Mouse (Mus musculus): Measurements from ENCODE around the gene Myl6b. TPM values are rescaled to one million over a fixed set of nuclear protein-coding genes. Genes with fewer than 3 reads are reported as not detected.
A peak's percentile ranks its signal among the peaks of the same experiment; 100 is the strongest.
"Not testable (repeated sequence)": the region's sequence is repeated elsewhere in the genome, so short reads cannot be mapped to it uniquely, and the experiment has no call there.

Myl6b gene
- polyA plus RNA-seq, 1 experiment from 2014 or later: 3.9 TPM

DNA sequence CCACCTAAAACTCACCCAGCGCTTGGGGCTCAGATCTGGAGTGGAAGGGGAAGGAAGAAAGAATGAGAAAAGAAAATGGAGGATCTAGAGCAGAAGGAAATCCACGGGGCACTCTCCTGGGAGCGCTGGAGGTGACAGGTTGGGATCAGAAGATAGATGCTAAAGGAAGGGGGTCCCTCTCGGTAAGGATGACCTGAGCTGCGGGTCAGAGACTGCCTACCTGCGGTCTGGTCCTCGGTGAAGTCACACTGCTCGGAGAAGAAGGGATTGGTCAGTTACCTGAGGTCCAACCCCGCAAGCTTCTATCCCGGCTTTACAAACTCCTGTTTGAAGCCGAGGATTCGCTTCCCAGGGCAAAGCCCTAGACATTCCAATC lies 5.2 kb downstream of the Myl6b start:
- peak overlapping the region; percentile 89 for H3K27ac ChIP-seq (ENCODE audit: low read depth, low read length)
- no peak for DNase-seq (ENCODE audit: low spot score)
- H3K9ac ChIP-seq (ENCODE audit: low read depth, low read length): peak overlapping the region; percentile 82
- peak overlapping the region; percentile 78 for H3K4me2 ChIP-seq
- peak overlapping the region; percentile 81 for H3K4me3 ChIP-seq (ENCODE audit: low read depth, low read length)
- no peaks in the 10 kb centered on the region for H3K9me3 ChIP-seq (ENCODE audit: control insufficient read depth, low read length)
- ATAC-seq (replicated peaks; ENCODE audit: low FRiP score): peak; percentile 22
- H3K27me3 ChIP-seq (replicated peaks; ENCODE audit: control insufficient read depth, insufficient read depth, low read length): no peaks in the 10 kb centered on the region
- peaks cover 42% of the 10 kb centered on the region for H3K4me1 ChIP-seq (replicated peaks; ENCODE audit: control insufficient read depth, insufficient read depth, low read length)
- peaks cover 22% of the 10 kb centered on the region for H3K36me3 ChIP-seq (ENCODE audit: control insufficient read depth, insufficient read depth, low read length)
- 0% methylated on average over 12 of the region's 12 CpGs for WGBS

GRCm38 (mm10) chr10:128492633-128493311 lies 5.7 kb downstream of the Myl6b start:
- Histone ChIP-seq H3K36me3 (ENCODE audit: control insufficient read depth, insufficient read depth, low read length) (peaks cover 27% of the 10 kb centered on the region), H3K4me1 (replicated peaks; ENCODE audit: control insufficient read depth, insufficient read depth, low read length) (peaks cover 38% of the 10 kb centered on the region)
- 28% methylated on average over 12 of the region's 12 CpGs for WGBS

DNA sequence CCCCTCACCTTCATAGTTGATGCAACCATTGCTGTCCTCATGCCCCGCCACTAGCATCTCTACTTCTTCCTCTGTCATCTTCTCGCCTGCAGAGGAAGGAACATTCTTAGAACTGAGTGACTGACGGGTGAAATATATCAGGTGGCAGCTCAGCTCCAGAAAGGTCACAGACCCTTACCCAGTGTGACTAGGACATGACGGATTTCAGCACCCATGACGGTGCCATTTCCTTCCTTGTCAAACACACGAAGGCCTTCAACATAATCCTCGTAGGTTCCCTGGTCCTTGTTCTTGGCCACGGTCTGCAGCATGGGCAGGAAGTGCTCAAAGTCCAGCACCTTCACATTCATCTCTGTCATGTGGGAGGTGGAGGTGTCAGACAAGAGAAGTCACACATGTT lies 6.4 kb downstream of the Myl6b start:
- 63% methylated on average over 8 of the region's 8 CpGs for WGBS
- Histone ChIP-seq H3K4me1 (replicated peaks; ENCODE audit: control insufficient read depth, insufficient read depth, low read length) (peaks cover 36% of the 10 kb centered on the region), H3K4me3 (ENCODE audit: low read depth, low read length) (peak overlapping the region; percentile 81), H3K9ac (ENCODE audit: low read depth, low read length) (peak overlapping the region; percentile 82), H3K4me2 (peak overlapping the region; percentile 78), H3K36me3 (ENCODE audit: control insufficient read depth, insufficient read depth, low read length) (peaks cover 34% of the 10 kb centered on the region), H3K27ac (ENCODE audit: low read depth, low read length) (peak overlapping the region; percentile 89)
- ATAC-seq (replicated peaks; ENCODE audit: low FRiP score); DNase-seq (ENCODE audit: low spot score); H3K27me3 ChIP-seq (replicated peaks; ENCODE audit: control insufficient read depth, insufficient read depth, low read length); H3K9me3 ChIP-seq (ENCODE audit: control insufficient read depth, low read length): not testable (repeated sequence)

More at GRCm38 (mm10) chr10:128492633-128493311, 5.7 kb downstream of the Myl6b start:
- Histone ChIP-seq H3K27ac (ENCODE audit: low read depth, low read length) (peak overlapping the region; percentile 89), H3K9ac (ENCODE audit: low read depth, low read length) (peak overlapping the region; percentile 82), H3K9me3 (ENCODE audit: control insufficient read depth, low read length) (no peaks in the 10 kb centered on the region), H3K4me2 (peak overlapping the region; percentile 78), H3K27me3 (replicated peaks; ENCODE audit: control insufficient read depth, insufficient read depth, low read length) (no peaks in the 10 kb centered on the region), H3K4me3 (ENCODE audit: low read depth, low read length) (peak overlapping the region; percentile 81)
- DNase-seq (ENCODE audit: low spot score) (peak; percentile 63), ATAC-seq (replicated peaks; ENCODE audit: low FRiP score) (peak; percentile 62)

DNA sequence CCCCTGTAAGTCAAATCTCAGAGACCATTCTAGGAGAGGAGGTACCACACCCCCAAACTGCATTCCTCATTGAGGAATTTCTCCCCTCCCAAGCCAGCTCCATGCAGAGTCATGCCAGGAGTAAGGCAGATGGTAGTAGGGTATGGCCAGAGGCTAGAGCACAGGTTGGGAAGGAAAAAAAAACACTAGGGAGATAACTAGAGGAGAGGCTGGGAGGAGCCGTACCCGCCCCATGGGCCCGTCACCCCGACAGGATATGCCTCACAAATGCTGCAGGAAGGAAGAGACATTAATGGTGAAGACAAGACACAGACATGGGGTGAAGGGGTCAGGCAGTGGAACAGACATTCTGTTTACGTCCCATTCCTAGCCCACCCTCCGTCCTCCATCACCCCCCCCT lies 7.0 kb downstream of the Myl6b start:
- 52% methylated on average over 6 of the region's 6 CpGs for WGBS
- ATAC-seq (replicated peaks; ENCODE audit: low FRiP score): no peak
- Histone ChIP-seq H3K4me2 (peak overlapping the region; percentile 78), H3K9ac (ENCODE audit: low read depth, low read length) (no peak overlapping the region; the same call in 1 of the 2 replicates), H3K36me3 (ENCODE audit: control insufficient read depth, insufficient read depth, low read length) (peaks cover 36% of the 10 kb centered on the region), H3K4me3 (ENCODE audit: low read depth, low read length) (peak overlapping the region; percentile 81), H3K27ac (ENCODE audit: low read depth, low read length) (no peak overlapping the region), H3K4me1 (replicated peaks; ENCODE audit: control insufficient read depth, insufficient read depth, low read length) (peaks cover 36% of the 10 kb centered on the region), H3K9me3 (ENCODE audit: control insufficient read depth, low read length) (no peaks in the 10 kb centered on the region), H3K27me3 (replicated peaks; ENCODE audit: control insufficient read depth, insufficient read depth, low read length) (no peaks in the 10 kb centered on the region)
- no peak for DNase-seq (ENCODE audit: low spot score)

GRCm38 (mm10) chr10:128490912-128491311 lies 7.6 kb downstream of the Myl6b start:
- DNase-seq (ENCODE audit: low spot score): no peak
- Histone ChIP-seq H3K4me2 (no peak overlapping the region), H3K27me3 (replicated peaks; ENCODE audit: control insufficient read depth, insufficient read depth, low read length) (no peaks in the 10 kb centered on the region), H3K9ac (ENCODE audit: low read depth, low read length) (no peak overlapping the region; the same call in 1 of the 2 replicates), H3K4me3 (ENCODE audit: low read depth, low read length) (no peak overlapping the region), H3K27ac (ENCODE audit: low read depth, low read length) (no peak overlapping the region), H3K4me1 (replicated peaks; ENCODE audit: control insufficient read depth, insufficient read depth, low read length) (peaks cover 36% of the 10 kb centered on the region), H3K9me3 (ENCODE audit: control insufficient read depth, low read length) (no peaks in the 10 kb centered on the region), H3K36me3 (ENCODE audit: control insufficient read depth, insufficient read depth, low read length) (peaks cover 38% of the 10 kb centered on the region)
- ATAC-seq (replicated peaks; ENCODE audit: low FRiP score): no peak
- 65% methylated on average over 5 of the region's 5 CpGs for WGBS

DNA sequence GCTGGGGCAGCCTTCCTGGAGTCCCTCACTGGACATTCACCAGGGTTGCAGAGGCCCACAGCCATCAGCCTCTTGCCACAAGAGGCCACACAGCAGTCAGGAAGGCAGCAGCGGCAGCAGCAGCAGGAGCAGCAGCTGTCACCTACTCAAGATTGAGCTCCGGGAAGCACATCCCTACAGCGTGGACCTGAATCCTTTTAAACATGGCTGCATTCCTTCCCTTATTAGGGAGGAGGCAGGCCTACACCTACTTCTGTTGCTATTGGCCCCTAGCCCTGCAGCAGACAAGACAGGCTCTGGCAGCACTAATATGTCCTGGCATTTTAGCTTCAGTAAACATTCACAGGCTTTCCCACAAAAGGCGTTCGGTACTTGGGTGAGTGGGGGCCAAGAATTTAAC lies 8.3 kb downstream of the Myl6b start:
- Histone ChIP-seq H3K9me3 (ENCODE audit: control insufficient read depth, low read length) (no peaks in the 10 kb centered on the region), H3K4me3 (ENCODE audit: low read depth, low read length) (no peak overlapping the region), H3K36me3 (ENCODE audit: control insufficient read depth, insufficient read depth, low read length) (peaks cover 45% of the 10 kb centered on the region), H3K9ac (ENCODE audit: low read depth, low read length) (peak overlapping the region; percentile 5; the same call in 1 of the 2 replicates), H3K27ac (ENCODE audit: low read depth, low read length) (no peak overlapping the region; the same call in 1 of the 2 replicates), H3K4me1 (replicated peaks; ENCODE audit: control insufficient read depth, insufficient read depth, low read length) (peaks cover 36% of the 10 kb centered on the region), H3K27me3 (replicated peaks; ENCODE audit: control insufficient read depth, insufficient read depth, low read length) (no peaks in the 10 kb centered on the region), H3K4me2 (no peak overlapping the region)
- WGBS: 56% methylated on average over 5 of the region's 5 CpGs
- no peak for DNase-seq (ENCODE audit: low spot score)
- ATAC-seq (replicated peaks; ENCODE audit: low FRiP score): no peak

GRCm38 (mm10) chr10:128489785-128490184 lies 8.7 kb downstream of the Myl6b start:
- Histone ChIP-seq H3K4me1 (replicated peaks; ENCODE audit: control insufficient read depth, insufficient read depth, low read length) (peaks cover 31% of the 10 kb centered on the region), H3K4me3 (ENCODE audit: low read depth, low read length) (0 out of 2 replicates have a peak overlapping the region, but pooled peaks have one; percentile 3), H3K4me2 (no peak overlapping the region), H3K36me3 (ENCODE audit: control insufficient read depth, insufficient read depth, low read length) (peaks cover 45% of the 10 kb centered on the region), H3K9me3 (ENCODE audit: control insufficient read depth, low read length) (no peaks in the 10 kb centered on the region), H3K27ac (ENCODE audit: low read depth, low read length) (no peak overlapping the region; the same call in 1 of the 2 replicates), H3K27me3 (replicated peaks; ENCODE audit: control insufficient read depth, insufficient read depth, low read length) (no peaks in the 10 kb centered on the region), H3K9ac (ENCODE audit: low read depth, low read length) (no peak overlapping the region)
- WGBS: 66% methylated on average over 4 of the region's 4 CpGs
- ATAC-seq (replicated peaks; ENCODE audit: low FRiP score): no peak
- DNase-seq (ENCODE audit: low spot score): no peak

- H3K4me2 ChIP-seq: no peak overlapping the region
- H3K9ac ChIP-seq (ENCODE audit: low read depth, low read length): no peak overlapping the region
Observed at GRCm38 (mm10) chr10:128489380-128489779, 9.1 kb downstream of the Myl6b start.

GRCm38 (mm10) chr10:128488776-128489175 lies 9.7 kb downstream of the Myl6b start:
- Histone ChIP-seq H3K36me3 (ENCODE audit: control insufficient read depth, insufficient read depth, low read length) (peaks cover 50% of the 10 kb centered on the region), H3K4me3 (ENCODE audit: low read depth, low read length) (no peak overlapping the region), H3K27ac (ENCODE audit: low read depth, low read length) (no peak overlapping the region), H3K27me3 (replicated peaks; ENCODE audit: control insufficient read depth, insufficient read depth, low read length) (no peaks in the 10 kb centered on the region), H3K9me3 (ENCODE audit: control insufficient read depth, low read length) (no peaks in the 10 kb centered on the region), H3K9ac (ENCODE audit: low read depth, low read length) (no peak overlapping the region), H3K4me1 (replicated peaks; ENCODE audit: control insufficient read depth, insufficient read depth, low read length) (peaks cover 28% of the 10 kb centered on the region), H3K4me2 (no peak overlapping the region)
- ATAC-seq (replicated peaks; ENCODE audit: low FRiP score): no peak
- DNase-seq (ENCODE audit: low spot score): no peak
- 83% methylated on average over 4 of the region's 4 CpGs for WGBS

More at GRCm38 (mm10) chr10:128489380-128489779, 9.1 kb downstream of the Myl6b start:
- 67% methylated on average over 5 of the region's 5 CpGs for WGBS
- H3K4me1 ChIP-seq (replicated peaks; ENCODE audit: control insufficient read depth, insufficient read depth, low read length): peaks cover 28% of the 10 kb centered on the region
- ATAC-seq (replicated peaks; ENCODE audit: low FRiP score) (no peak), DNase-seq (ENCODE audit: low spot score) (no peak)
- H3K9me3 ChIP-seq (ENCODE audit: control insufficient read depth, low read length): no peaks in the 10 kb centered on the region
- no peaks in the 10 kb centered on the region for H3K27me3 ChIP-seq (replicated peaks; ENCODE audit: control insufficient read depth, insufficient read depth, low read length)
- H3K36me3 ChIP-seq (ENCODE audit: control insufficient read depth, insufficient read depth, low read length): peaks cover 46% of the 10 kb centered on the region
- peak overlapping the region; percentile 7; the same call in 1 of the 2 replicates for H3K27ac ChIP-seq (ENCODE audit: low read depth, low read length)
- no peak overlapping the region for H3K4me3 ChIP-seq (ENCODE audit: low read depth, low read length)

Data from liver, embryonic 11.5 days (tissue).